Mouse (Mus musculus): ENCODE data around the gene Supt4a. TPM values are rescaled to one million over a fixed set of nuclear protein-coding genes. Genes with fewer than 3 reads are reported as not detected.

Supt4a gene
- total and polyA plus RNA-seq, 3 experiments, result 229 to 251 (median 241) TPM

DNA sequence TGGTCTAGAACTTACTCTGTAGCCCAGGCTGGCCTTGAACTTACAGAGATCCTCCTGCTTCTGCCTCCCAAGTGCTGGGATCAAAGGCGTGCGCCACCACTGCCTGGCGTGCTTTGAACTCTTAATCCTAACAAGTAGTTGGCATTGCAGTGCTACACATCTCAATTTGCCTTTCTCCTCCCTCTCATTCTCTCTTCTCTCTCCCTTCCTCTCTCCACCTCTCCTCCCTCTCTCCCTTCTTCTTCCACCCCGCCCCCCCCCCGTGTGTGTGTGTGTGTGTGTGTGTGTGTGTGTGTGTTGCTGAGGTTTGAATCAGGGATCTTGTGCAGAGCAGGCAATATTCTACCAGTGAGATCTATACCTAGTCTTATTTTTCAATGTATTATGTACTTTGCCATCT is 10.0 kb downstream of the Supt4a start (continued):
- no peak for TF ChIP-seq BHLHE40 (IDR thresholded peaks at IDR 0.05; ENCODE audit: low read depth, low read length)
- TF ChIP-seq CTCF (conservative IDR thresholded peaks at IDR 0.05 in 1 of 2, IDR thresholded peaks at IDR 0.05 in 1 of 2; ENCODE audit: low read depth in 2 of 2, low read length in 2 of 2), result no peak
- peak; percentile 23; the same call in 1 of the 2 replicates for TF ChIP-seq MYC (IDR thresholded peaks at IDR 0.05; ENCODE audit: low read depth, low read length)
- no peak for TF ChIP-seq E2F4 (IDR thresholded peaks at IDR 0.05; ENCODE audit: insufficient replicate concordance, low read depth, low read length)
- no peak for TF ChIP-seq MAFK (IDR thresholded peaks at IDR 0.05; ENCODE audit: insufficient replicate concordance, low read length)
- TF ChIP-seq KAT2A (IDR thresholded peaks at IDR 0.05; ENCODE audit: insufficient replicate concordance, low read length), result no peak

GRCm38 (mm10) chr11:87747716-87748115 is 10.4 kb downstream of the Supt4a start:
- in situ Hi-C loops (cut with MboI; ENCODE audit: low pct_ligation_motif_present, low pct_unique_long_range_greater_than_20kb, low sequenced_read_pairs), result no loop called here
- Histone ChIP-seq H3K9me3 (replicated peaks; ENCODE audit: low read length) (no peaks in the 10 kb centered on the region), H3K4me1 (ENCODE audit: control insufficient read depth in 1 of 2, insufficient read depth in 2 of 2) (peaks cover 33 to 81% of the 10 kb centered on the region in 2 experiments), H3K9ac (ENCODE audit: insufficient read depth, low read depth) (peak overlapping the region; percentile 61), H3K4me2 (ENCODE audit: insufficient read depth, low read depth, poor library complexity, severe bottlenecking) (peak overlapping the region; percentile 49; the same call in 1 of the 2 replicates), H3K36me3 (replicated peaks in 1 of 2; ENCODE audit: control insufficient read depth in 1 of 2, insufficient read depth in 1 of 2, low read length in 1 of 2) (peaks cover 12 to 14% of the 10 kb centered on the region in 2 experiments), H3K27me3 (replicated peaks) (no peaks in the 10 kb centered on the region), H3K4me3 (replicated peaks in 1 of 3; ENCODE audit: low read depth in 2 of 3, low read length in 2 of 3, poor library complexity in 1 of 3) (peak overlapping the region in 2 of 3 experiments; percentile 30 to 51), H3K79me2 (replicated peaks; ENCODE audit: control insufficient read depth, extremely low read depth, insufficient read depth, poor library complexity, severe bottlenecking) (0 out of 2 replicates have a peak, but pooled peaks cover 12% of the 10 kb centered on the region), H3K27ac (ENCODE audit: insufficient read depth, low read depth) (peak overlapping the region; percentile 96)
- TF ChIP-seq ETS1 (conservative IDR thresholded peaks at IDR 0.05; ENCODE audit: low read depth, low read length) (no peak), MEF2A (IDR thresholded peaks at IDR 0.05; ENCODE audit: borderline replicate concordance, low read depth, low read length) (no peak), MAFK (IDR thresholded peaks at IDR 0.05; ENCODE audit: insufficient replicate concordance, low read length) (no peak), POLR2A (IDR thresholded peaks at IDR 0.05; ENCODE audit: low read depth, low read length) (no peak), JUND (conservative IDR thresholded peaks at IDR 0.05; ENCODE audit: low read depth, low read length) (no peak), IRF4 (IDR thresholded peaks at IDR 0.05; ENCODE audit: low read depth, low read length) (no peak), USF2 (conservative IDR thresholded peaks at IDR 0.05; ENCODE audit: low read depth, low read length) (no peak), ZKSCAN1 (IDR thresholded peaks at IDR 0.05; ENCODE audit: borderline replicate concordance, low read depth, low read length) (no peak)
- DNase-seq (ENCODE audit: extremely low read depth), result peak; percentile 48
- dilution Hi-C loops (cut with MboI; ENCODE audit: extremely low pct_ligation_motif_present, extremely low pct_unique_long_range_greater_than_20kb, low sequenced_read_pairs), result no loop called here

DNA sequence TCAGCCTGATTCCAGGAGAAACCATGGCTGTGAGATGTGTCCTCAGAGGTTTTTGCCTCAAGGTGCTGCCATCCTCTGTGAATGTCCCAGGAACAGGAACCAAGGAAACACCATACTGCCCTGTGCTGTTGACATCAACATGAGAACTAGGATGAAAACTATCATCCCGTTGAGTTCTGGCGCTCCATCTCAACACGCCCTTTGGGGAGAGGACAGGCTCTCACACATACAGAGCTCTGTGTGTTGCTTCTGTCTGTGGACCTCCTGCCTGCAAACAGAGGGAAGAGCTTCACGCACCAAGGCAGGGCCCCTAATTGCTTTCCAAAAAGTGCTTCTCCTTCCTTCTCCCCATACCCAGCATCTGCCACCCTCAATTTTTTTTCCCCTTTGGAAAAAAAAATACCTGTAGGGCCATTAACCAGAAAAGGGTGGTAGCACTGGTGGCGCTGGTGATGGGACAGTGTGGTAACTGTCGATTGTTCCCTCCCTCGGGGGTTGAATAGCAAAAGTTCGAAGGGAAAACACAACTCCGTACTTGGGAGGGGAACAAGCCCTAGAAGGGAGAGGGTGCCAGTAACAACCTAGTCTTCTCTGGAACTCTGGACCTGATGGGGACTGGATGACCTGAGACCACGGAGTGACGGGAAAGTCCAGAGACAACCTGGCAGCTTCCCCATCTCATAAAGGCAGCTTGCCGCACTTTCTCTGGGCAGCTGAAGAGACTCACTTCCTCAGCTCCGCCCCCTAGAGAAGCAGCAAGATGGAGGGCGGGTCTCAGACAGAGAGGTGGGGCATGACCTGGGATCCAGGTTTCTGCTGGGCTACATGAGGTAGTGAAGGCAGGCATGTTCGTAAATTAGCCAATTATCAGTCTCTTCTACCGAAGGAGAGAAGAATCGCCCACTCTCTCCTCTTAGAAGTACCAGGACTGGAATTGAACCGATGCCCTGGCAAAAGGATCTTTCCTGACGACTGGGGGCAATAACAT is 11.1 kb downstream of the Supt4a start:
- dilution Hi-C loops (cut with MboI; ENCODE audit: extremely low pct_ligation_motif_present, extremely low pct_unique_long_range_greater_than_20kb, low sequenced_read_pairs) (no loop called here), in situ Hi-C loops (cut with MboI; ENCODE audit: low pct_ligation_motif_present, low pct_unique_long_range_greater_than_20kb, low sequenced_read_pairs) (no loop called here)
- Histone ChIP-seq H3K4me3 (replicated peaks in 1 of 3; ENCODE audit: low read depth in 2 of 3, low read length in 2 of 3, poor library complexity in 1 of 3) (peak overlapping the region; percentile 30 to 51 (median 39)), H3K79me2 (replicated peaks; ENCODE audit: control insufficient read depth, extremely low read depth, insufficient read depth, poor library complexity, severe bottlenecking) (0 out of 2 replicates have a peak, but pooled peaks cover 13% of the 10 kb centered on the region), H3K9ac (ENCODE audit: insufficient read depth, low read depth) (peak overlapping the region; percentile 84), H3K4me2 (ENCODE audit: insufficient read depth, low read depth, poor library complexity, severe bottlenecking) (peak overlapping the region; percentile 49), H3K36me3 (replicated peaks in 1 of 2; ENCODE audit: control insufficient read depth in 1 of 2, insufficient read depth in 1 of 2, low read length in 1 of 2) (peaks cover 5 to 8% of the 10 kb centered on the region in 2 experiments), H3K9me3 (replicated peaks; ENCODE audit: low read length) (no peaks in the 10 kb centered on the region), H3K27ac (ENCODE audit: insufficient read depth, low read depth) (peak overlapping the region; percentile 96), H3K4me1 (ENCODE audit: control insufficient read depth in 1 of 2, insufficient read depth in 2 of 2) (peaks cover 37 to 81% of the 10 kb centered on the region in 2 experiments), H3K27me3 (replicated peaks) (no peaks in the 10 kb centered on the region)
- DNase-seq (ENCODE audit: extremely low read depth), result peak; percentile 97
- peak; percentile 64 for TF ChIP-seq BHLHE40 (IDR thresholded peaks at IDR 0.05; ENCODE audit: low read depth, low read length)
- no peak for TF ChIP-seq ZKSCAN1 (IDR thresholded peaks at IDR 0.05; ENCODE audit: borderline replicate concordance, low read depth, low read length)
- TF ChIP-seq SIN3A (IDR thresholded peaks at IDR 0.05; ENCODE audit: low read length), result peak; percentile 80
- TF ChIP-seq TCF12 (IDR thresholded peaks at IDR 0.05; ENCODE audit: low read depth, low read length), result peak; percentile 93
- TF ChIP-seq ELF1 (IDR thresholded peaks at IDR 0.05; ENCODE audit: low read depth, low read length), result peak; percentile 63; the same call in 1 of the 2 replicates
- 0 out of 2 replicates have a peak, but pooled peaks have one; percentile 10 for TF ChIP-seq JUND (conservative IDR thresholded peaks at IDR 0.05; ENCODE audit: low read depth, low read length)
- peak; percentile 95 for TF ChIP-seq ZMIZ1 (IDR thresholded peaks at IDR 0.05; ENCODE audit: low read depth, low read length)
- peak; percentile 76; the same call in 1 of the 2 replicates for TF ChIP-seq MEF2A (IDR thresholded peaks at IDR 0.05; ENCODE audit: borderline replicate concordance, low read depth, low read length)
- no peak; the same call in 1 of the 2 replicates for TF ChIP-seq ZNF384 (IDR thresholded peaks at IDR 0.05; ENCODE audit: low read depth, low read length)
- 0 out of 2 replicates have a peak, but pooled peaks have one; percentile 27 for TF ChIP-seq MAX (IDR thresholded peaks at IDR 0.05; ENCODE audit: low read length)
- TF ChIP-seq POLR2A (IDR thresholded peaks at IDR 0.05; ENCODE audit: low read depth, low read length), result peak; percentile 90
- peak; percentile 78 for TF ChIP-seq MXI1 (IDR thresholded peaks at IDR 0.05; ENCODE audit: low read depth, low read length)
- no peak for TF ChIP-seq JUN (IDR thresholded peaks at IDR 0.05; ENCODE audit: insufficient read depth, low read depth, low read length)
- TF ChIP-seq CHD1 (IDR thresholded peaks at IDR 0.05; ENCODE audit: low read depth, low read length), result peak; percentile 94
- 0 out of 2 replicates have a peak, but pooled peaks have one; percentile 3 for TF ChIP-seq ZC3H11A (IDR thresholded peaks at IDR 0.05; ENCODE audit: low read depth, low read length)
- TF ChIP-seq E2F4 (IDR thresholded peaks at IDR 0.05; ENCODE audit: insufficient replicate concordance, low read depth, low read length), result peak; percentile 28; the same call in 1 of the 2 replicates
- TF ChIP-seq USF2 (conservative IDR thresholded peaks at IDR 0.05; ENCODE audit: low read depth, low read length), result peak; percentile 7; the same call in 1 of the 2 replicates
- peak; percentile 47; the same call in 1 of the 2 replicates for TF ChIP-seq NRF1 (IDR thresholded peaks at IDR 0.05; ENCODE audit: low read depth, low read length)
